Mouse (Mus musculus) cerebellum, adult 11 months (tissue): ENCODE measurements around the gene Tecpr1.

Source experiments
- DNase-seq: peaks from one replicate; pipeline ENCODE4 v3.0.0; 2022

Tecpr1 gene

DNA sequence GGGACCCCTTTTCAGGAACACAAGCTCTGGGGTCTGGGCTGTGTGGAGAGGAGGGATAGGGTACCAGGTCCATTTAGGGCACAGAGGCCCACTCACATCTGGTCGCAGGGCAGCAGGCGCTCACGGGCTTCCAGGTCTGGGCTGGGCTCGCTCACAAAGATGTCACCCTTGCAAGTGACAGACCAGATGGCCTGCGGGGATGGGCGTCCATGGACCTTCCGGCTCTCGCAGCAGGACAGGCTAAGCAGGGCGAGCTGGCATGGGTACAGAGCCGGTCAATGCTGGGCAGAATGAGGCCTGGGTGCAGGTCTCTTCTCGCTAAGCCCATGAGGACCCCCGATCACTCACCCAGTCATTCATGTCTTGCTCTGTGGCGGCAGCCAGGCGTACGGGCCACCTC lies 17.3 kb downstream of the Tecpr1 start:
- no peak for DNase-seq

DNA sequence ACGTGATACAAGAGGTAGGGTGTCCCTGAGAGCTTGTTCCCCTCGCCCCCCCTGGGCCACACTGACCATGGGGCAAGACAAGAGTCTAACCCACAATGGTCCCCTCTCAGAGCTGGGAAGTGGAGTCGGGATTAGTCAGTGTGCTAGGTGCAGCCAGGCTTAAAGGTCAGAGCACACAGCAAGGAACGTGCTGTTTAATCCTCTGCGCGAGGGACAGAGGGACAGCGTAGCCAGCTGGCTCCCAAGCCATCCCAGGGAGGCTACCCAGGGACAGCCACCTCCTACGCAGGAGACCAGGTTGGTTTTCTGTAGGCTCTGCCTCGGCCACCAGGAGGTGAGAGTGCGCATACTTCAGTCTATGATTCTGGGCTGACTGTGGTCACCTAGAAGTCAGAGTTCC lies 18.5 kb downstream of the Tecpr1 start:
- no peak for DNase-seq

DNA sequence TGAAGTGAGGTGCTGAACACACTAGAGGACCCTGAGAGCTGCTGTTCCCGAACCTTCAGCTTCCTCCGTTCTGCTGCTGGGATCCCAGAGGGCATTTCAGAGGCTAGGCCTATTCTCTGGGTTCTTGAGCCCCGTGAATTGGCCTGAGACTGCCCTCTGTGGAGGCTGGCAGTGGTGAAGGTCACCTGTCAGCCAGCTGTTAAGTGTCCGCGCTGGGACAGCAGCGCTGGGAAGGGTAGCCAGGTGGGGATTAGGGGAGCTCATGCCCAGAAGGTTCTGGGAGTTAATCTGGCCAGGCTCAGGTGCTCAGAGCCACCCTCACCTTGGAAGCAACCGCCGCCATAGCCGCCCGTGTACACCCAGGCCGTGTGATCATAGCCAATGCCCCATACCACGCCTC lies 19.1 kb downstream of the Tecpr1 start:
- DNase-seq, result no peak

DNA sequence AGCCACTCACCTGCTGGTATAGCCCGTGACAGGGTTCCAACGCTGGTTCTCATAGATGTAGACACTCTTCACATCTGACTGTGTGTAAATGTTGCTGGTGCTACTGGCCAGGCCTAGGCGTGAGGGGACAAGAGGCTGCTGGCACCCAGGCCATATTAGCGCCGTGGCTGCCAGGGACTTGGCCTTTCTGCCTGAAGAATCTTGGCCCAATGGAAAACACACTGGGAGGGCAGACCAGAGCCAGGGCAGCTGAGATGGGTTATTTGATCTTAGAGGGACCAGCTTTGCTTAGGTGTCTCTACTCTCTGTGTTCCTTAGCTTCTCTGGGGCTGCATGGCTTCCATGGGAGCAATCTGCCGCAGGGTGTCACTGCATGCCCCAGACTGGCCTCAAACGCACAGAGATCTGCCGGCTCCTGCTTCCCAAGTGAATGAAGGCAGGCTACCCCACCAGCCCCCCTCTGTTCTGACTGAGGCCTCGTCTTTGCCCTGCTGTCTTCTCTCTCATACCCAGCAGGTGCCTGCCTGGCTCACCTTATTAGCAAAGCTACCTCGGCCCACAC lies 19.9 kb downstream of the Tecpr1 start:
- DNase-seq, result no peak

DNA sequence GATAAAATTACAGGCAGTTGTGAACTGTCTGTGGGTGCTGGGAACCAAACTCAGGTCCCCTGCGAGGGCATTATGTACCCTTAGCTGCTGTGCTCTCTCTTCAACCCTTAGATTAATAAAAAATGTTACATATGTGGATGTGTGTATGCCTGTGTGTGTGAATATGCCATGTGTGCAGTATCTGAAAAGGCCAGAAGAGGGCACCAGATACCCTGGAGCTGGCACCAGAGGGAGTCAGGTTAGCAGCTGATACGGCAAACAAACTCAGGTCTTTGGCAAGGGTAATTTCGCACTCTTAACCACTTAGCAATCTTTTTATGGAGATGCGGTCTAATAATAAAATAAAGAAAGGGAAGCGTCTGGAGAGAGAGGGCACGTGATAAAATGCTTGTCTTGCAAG lies 21.0 kb downstream of the Tecpr1 start:
- no peak for DNase-seq

DNA sequence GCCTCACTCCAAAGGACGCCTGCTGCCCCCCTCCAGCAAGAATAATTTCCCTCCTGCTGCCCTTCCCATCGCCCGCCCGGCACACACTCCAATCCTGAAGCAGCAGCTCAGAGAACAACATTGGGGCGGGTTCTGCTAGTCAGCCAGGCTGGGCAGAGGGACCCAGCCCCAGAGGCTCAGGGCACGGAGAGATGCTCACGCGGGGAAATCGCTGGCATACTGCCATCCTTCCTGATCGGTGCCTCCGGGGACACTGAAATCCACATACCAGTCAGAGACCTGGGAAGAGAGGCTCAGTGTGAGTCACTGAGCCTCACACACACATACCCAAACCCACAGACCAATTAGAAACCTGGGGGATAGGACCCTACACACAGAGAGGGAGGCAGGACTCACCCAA lies 22.8 kb downstream of the Tecpr1 start:
- DNase-seq, result no peak

DNA sequence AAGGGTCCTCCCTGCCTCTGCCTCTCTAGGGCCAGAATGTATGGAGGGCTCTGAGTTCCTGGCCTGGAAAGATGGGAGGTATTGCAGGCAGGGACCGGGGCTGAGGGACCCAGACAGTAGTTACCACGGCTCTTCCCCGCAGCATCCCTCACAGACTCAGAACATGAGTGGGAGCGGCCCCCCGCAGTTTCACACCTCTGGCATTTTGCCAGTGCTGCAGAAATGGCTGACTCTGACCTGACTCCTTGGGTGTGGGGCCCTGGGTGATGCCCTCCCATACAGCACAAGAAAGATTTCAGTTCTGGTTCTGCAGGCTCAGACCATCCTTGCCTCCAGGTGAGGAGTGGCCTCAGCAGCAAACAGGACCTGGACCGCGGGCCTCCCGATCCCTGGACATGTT lies 27.8 kb downstream of the Tecpr1 start:
- no peak for DNase-seq

DNA sequence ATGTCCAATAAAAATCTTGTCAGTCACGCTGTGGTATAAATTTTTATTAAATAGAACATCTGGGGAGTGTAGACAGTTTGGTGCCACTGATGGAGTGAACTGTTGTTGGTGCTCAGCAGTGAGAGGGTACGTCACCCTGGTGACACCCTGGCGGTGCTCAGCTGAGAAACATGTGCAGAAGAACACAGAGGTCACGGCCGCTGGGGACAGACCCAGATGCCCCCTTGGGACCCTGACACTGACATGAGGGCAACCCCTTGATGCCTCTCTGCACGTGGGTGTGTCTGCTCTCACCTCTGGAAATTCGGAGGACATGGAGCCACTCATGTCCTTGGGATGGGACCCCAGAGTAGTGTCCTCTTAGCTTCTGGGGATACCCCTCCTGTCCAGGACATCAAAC lies 29.0 kb downstream of the Tecpr1 start:
- DNase-seq, result no peak

DNA sequence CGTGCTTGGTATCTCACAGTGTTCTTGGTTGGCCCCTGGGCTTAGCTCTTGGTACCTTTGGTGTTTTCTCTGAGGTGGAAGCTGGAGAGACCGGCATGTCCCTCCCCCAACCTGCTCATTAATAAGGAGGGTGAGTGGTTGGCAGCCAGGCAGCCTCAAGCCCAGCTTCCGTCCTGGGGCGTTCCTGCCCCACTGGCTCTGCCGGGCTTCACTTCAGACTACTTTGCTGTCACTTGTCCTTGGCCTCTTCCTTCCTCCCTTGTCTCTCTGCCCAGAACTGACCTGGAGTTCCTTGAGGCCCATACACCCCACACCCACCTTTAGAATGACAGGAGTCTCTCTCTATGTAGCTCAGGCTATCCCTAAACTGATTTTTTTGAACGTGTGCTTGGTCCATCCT lies 30.7 kb downstream of the Tecpr1 start:
- DNase-seq, result no peak

DNA sequence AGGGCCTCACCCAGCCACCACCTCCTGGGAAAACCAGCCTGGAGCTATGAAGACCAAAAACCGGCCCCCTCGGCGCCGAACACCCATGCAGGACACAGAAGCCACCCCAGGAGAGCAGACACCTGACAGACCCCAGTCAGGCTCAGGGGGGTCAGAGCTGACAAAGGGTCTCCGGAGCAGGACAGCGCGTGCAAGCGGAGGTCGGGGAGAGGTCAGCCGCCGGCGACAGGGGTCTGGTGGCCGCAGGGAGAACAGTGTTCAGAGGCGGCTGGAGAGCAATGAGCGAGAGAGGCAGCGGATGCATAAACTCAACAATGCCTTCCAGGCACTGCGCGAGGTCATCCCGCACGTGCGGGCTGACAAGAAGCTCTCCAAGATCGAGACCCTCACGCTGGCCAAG lies 32.4 kb downstream of the Tecpr1 start:
- no peak for DNase-seq

DNA sequence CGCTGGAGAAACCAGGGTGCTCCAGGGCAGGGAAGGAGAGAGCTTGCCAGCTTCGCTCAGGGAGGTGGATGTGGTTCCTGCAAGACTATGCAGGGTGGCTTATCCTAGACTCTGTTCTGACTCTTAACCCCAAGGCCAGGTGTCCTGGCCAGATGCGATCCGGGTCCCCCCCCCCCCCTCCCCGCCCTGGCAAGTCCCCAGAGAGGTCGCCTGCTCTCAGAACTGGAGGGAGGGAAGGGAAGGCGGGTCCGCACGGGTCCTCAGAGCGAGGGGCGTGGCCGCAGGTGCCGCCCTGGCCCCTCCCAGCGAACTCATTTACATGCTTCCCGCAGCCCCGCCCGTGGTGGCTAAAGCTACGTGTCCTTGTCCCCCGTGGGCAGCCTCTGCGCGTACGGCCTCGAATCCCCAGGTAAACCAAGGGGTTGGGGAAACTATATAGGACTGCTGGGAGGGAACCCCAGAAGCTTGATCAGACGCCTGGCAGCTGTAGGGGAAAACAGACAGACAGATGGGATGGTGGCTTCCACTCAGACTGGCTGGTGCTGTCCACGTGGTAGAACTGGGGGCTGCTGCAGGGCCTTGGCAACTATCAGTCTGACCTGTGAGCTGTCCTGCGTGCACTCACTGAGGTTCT lies 33.3 kb downstream of the Tecpr1 start, which contains the start of gene Bhlha15:
TSS of gene Bhlha15 (plus strand) at position 337 of the 634 bp plus-strand sequence.
- DNase-seq, result no peak

DNA sequence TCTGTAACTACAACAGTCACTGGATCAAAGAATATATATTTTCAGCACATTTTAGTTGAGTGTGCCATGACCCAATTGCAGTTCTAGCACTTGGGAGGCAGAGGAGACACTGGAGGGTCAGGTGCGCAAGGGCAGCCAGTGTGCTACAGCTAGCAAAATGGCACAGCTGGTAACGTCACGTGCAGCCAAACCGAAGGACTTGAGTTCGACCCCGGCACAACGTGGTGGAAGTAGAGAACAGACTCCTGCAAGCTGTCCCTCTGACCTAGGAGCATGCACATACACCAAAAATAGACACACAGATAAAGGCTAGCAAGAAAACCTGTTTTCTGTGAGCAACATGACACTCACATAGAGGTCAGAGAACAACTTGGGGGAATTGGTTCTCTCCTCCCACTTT lies 34.1 kb downstream of the Tecpr1 start:
- no peak for DNase-seq

DNA sequence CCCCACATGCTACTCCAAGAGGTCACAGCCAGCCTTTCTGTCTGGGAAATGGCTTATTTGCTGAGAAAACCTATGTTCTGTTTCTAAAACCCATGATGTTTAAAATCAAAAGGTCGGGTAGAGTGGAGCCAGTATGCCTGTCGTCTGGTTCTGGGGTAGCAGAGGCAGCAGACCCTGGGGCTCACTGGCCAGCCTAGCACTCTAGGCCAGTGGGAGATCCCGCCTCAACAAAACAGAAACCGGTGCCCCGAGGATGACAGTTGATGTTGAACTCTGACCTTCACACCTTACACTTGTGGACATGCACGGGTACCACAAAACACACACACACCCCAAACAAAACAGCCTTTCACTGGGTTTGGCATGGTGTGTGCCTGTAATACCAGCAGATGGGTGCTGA lies 35.0 kb downstream of the Tecpr1 start:
- DNase-seq, result no peak

DNA sequence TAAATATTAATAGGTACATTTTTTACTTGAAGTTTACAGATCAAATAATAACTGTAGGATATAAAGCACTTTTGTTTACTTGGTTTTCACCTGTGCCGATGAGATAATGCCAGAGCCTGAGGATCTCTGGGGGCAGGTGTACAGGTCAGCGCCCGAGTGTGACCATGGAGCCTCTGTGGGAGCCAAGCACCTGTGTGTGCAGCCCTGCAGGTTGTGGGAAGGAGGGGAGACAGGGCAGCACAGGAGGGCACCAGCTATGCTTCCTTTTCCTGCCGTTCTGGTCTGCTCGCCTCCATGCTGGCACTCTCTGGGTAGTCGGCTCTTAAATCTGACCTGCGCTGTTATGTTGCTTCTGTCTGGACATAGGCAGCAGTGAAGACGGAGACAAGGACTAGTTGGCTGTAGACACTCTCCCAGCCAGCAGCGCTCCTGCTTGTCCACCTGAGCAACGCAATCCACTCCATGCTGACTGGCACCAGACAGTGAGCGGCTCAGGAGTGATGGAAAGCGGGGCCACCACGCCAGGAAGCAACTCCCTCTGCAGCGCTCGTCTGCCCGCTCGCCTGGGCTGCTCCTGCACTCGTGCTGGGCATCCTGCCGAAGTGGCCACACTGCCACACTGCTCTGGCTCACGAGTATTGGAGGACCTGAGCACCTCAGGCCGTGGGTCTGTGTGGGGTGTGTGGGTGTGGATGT lies 38.9 kb downstream of the Tecpr1 start:
- DNase-seq, result no peak

DNA sequence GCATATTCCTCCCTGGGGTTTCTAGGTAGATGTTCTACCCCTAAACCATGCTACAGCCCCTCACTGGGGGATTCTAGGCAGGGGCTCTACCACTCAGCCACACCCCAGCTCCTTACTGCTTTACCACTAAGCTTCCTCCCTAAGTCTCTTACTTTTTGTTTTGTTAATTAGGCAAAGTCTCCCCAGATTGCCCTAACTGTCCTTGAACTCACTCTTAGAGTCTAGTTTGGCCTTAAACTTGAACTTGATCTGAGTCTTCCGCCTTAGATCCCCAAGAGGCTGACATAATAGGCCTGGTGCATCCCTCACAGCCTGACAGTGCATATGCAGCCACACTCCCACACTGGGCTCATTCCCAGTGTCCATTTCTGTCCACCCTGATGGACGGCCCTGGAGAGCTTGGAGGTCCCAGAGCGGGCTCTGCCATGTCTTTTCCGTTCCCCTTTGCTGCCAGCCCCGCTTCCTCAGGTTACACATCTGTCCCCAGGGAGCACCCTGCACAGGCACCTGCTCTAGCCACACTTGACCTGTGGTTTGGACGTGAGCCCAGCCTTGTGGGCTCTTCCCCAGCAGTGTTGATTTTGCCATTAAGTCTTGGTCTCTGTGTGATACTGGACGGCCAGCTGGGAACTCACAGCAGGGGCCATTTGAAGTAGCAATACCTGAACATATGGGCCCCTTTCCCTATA lies 39.6 kb downstream of the Tecpr1 start:
- DNase-seq, result no peak

DNA sequence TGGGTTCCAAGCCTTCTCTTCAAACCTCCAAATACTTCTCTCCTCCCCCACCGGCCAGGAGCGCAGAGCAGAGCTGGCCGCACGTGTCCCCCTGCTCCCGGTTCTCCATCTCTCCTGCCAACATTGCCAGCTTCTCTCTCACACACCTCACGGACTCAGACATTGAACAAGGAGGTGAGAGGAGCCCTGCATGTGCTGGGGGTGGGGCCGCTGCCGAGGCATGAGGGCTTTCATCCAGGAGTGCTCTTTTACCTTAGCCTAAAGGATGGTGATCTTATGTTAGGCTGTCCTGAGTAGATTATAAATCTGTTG lies 40.2 kb downstream of the Tecpr1 start:
- DNase-seq, result no peak

DNA sequence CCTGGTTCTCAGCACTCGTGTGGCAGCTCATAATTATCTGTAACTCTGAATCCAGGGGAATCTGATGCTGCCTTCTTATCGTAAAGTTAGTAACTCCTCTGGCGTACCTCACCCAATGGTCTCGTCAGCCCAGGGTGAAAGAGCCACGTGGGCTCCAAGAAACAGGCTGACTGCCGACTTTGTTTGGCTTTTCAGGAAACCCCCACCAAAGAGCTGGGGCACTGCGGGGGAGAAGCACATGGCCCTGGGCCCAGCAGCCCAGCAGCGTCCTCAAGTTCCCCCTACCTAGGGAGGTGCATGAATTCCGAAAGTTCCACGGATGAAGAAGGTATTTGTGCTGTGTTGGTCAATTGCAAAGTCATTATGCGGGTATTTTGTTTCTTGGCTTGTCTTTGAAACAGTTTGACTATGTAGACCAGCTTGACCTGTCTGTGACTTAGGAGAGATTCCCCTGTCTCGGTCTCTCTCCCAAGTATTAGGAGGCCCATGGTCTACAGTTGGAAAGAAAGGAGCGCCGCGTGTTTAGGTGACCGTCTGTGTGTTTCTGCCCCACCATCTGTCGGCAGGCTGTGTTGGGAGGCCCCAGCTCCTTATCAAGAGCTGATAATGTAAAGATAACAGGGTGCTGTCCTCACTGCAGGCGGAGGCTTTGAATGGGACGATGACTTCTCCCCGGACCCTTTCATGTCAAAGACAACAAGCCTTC lies 40.7 kb downstream of the Tecpr1 start:
- DNase-seq, result no peak

DNA sequence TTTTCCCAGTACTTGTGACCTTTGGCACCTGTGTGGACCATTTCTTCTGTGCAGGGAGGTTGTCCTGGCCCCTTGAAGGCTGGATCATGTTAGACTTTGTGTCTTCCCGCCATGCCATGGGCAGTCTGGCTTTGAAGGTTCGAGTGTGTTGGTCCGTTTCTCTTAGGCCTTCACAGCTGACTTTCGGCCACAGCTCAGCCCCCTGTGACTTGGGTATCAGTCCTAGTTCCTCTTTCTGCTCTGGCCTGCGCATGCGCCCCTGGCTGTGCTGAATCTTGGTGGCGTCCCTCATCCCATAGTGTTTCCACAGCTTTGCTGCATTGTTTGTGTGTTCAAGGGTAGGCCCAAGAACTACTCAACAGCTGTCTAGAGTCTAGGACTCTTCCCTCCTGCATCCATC lies 42.2 kb downstream of the Tecpr1 start:
- no peak for DNase-seq

DNA sequence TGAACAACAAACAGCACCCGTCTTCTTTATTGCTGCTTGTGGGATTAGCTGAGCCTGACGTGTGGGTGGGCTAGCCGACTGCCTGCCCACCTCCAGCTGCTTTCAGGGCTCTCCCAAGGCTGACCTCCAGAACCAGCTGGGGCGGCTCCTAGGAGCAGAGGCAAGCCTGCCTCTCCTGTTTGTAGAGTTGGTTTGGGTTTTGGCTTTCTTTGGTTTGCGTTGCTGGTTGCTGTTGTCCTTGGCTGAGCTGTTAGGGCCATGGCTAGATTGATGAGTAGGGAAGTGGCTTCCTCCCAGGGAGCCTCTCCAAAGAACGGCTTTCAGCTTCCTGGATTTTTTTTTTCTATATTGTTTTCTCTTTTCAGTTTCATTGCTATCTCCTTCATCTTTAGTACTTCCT lies 45.2 kb downstream of the Tecpr1 start:
- DNase-seq, result no peak

DNA sequence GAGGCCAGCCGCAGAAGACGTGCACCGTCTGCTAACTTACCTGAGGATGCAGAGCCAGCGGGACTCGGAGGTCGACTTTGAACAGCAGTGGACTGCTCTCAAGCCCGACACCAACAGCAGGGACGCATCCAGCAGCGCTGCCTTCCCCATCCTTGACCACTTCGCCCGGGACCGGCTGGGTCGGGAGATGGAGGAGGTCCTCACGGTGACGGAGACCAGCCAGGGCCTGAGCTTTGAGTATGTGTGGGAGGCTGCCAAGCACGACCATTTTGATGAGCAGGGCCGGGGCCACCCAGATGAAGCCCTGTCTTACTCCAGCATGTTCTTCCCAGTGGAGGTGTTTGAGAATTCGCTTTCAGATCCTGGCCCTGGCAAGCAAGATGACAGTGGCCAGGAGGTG lies 49.8 kb downstream of the Tecpr1 start:
- no peak for DNase-seq

DNA sequence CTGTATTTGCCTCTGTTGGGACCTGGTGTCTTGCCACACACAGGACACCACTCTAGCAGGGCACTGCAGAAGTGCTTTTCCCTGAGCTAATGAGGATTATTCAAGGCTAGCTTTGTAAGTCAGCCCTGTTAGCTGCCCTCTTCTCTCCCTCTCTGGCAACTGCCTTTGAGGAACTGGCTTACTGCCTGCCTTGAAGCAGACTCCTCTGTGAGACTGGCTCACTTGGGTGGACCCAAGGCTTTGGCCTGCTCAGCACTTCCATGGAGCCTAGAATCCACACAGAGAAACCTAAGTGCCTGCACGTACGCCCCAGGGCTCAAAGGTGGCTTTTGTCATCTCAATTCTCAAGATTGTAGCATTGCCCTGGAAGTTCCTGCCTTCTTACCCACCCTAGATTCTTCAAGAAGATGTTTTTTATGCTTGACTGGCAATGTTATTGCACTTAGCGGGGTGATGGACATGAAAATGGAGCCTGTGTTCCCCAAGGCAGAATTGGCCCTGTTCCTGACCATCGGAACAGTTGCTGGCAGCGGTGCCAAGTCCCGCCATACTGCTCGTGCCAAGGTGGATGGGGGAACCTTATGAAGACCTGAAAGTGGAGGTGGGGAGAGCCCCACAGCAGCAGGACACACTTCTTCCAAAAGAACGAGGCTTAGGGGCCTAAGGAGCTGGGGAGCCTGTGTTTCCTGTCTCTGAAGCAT lies 54.0 kb downstream of the Tecpr1 start:
- DNase-seq, result no peak

DNA sequence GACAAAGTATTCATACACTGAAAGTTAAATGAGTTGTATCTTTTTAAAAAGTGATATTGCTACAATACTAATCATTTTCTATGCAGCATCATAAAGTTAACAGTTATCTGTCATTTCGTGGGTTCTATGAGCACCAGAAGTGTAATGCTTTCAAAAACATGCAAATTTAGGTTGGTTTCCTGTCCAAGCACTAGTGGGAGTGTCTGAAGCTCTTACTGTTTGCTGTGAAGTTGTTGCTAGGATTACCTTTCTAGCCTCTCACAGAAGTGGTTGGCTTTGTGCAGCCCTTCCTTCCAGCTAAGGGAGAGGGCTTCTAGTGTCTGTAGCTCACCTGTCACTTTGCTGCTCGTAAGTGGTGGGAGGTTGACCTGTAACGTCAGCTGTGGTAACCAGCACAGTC lies 57.7 kb downstream of the Tecpr1 start:
- DNase-seq, result no peak
